Mouse (Mus musculus): ENCODE measurements around the gene Lum. TPM values are rescaled to one million over a fixed set of nuclear protein-coding genes. Genes with fewer than 3 reads are reported as not detected.

Lum gene
- polyA plus RNA-seq, 1 experiment = not detected

- no peak overlapping the region for H3K4me3 ChIP-seq (ENCODE audit: insufficient read depth, low read depth, low read length)
- H3K27ac ChIP-seq (ENCODE audit: insufficient read depth, low read depth, low read length) = no peak overlapping the region
- 48% methylated on average over 5 of the region's 5 CpGs for WGBS
- TF ChIP-seq POLR2A (IDR thresholded peaks at IDR 0.05; ENCODE audit: insufficient read depth, low read depth, low read length) = no peak
- no peak for TF ChIP-seq CTCF (IDR thresholded peaks at IDR 0.05; ENCODE audit: insufficient read depth, low read depth, low read length)
- no peaks in the 10 kb centered on the region for H3K4me1 ChIP-seq (ENCODE audit: control insufficient read depth, insufficient read depth, low read length)
Observed at GRCm38 (mm10) chr10:97587159-97587558, 22.2 kb downstream of the Lum start.

GRCm38 (mm10) chr10:97589574-97589973 is 24.6 kb downstream of the Lum start:
- WGBS = 79% methylated on average over 6 of the region's 6 CpGs
- H3K4me1 ChIP-seq (ENCODE audit: control insufficient read depth, insufficient read depth, low read length) = no peaks in the 10 kb centered on the region
- H3K27ac ChIP-seq (ENCODE audit: insufficient read depth, low read depth, low read length) = no peak overlapping the region
- no peak for TF ChIP-seq CTCF (IDR thresholded peaks at IDR 0.05; ENCODE audit: insufficient read depth, low read depth, low read length)
- TF ChIP-seq POLR2A (IDR thresholded peaks at IDR 0.05; ENCODE audit: insufficient read depth, low read depth, low read length) = no peak
- no peak overlapping the region for H3K4me3 ChIP-seq (ENCODE audit: insufficient read depth, low read depth, low read length)

- no peak overlapping the region for H3K27ac ChIP-seq (ENCODE audit: insufficient read depth, low read depth, low read length)
- no peaks in the 10 kb centered on the region for H3K4me1 ChIP-seq (ENCODE audit: control insufficient read depth, insufficient read depth, low read length)
- WGBS = 66% methylated on average over 3 of the region's 3 CpGs
- no peak overlapping the region for H3K4me3 ChIP-seq (ENCODE audit: insufficient read depth, low read depth, low read length)
- TF ChIP-seq POLR2A (IDR thresholded peaks at IDR 0.05; ENCODE audit: insufficient read depth, low read depth, low read length) (no peak), CTCF (IDR thresholded peaks at IDR 0.05; ENCODE audit: insufficient read depth, low read depth, low read length) (no peak)
Observed at GRCm38 (mm10) chr10:97591036-97591435, 26.1 kb downstream of the Lum start.

- no peaks in the 10 kb centered on the region for H3K4me1 ChIP-seq (ENCODE audit: control insufficient read depth, insufficient read depth, low read length)
- 86% methylated on average over 3 of the region's 3 CpGs for WGBS
Observed at GRCm38 (mm10) chr10:97591685-97592084, 26.8 kb downstream of the Lum start.

GRCm38 (mm10) chr10:97595680-97596079 is 30.8 kb downstream of the Lum start:
- 83% methylated on average over 1 of the region's 1 CpGs for WGBS
- H3K4me1 ChIP-seq (ENCODE audit: control insufficient read depth, insufficient read depth, low read length) = no peaks in the 10 kb centered on the region
- no peak for TF ChIP-seq POLR2A (IDR thresholded peaks at IDR 0.05; ENCODE audit: insufficient read depth, low read depth, low read length)
- TF ChIP-seq CTCF (IDR thresholded peaks at IDR 0.05; ENCODE audit: insufficient read depth, low read depth, low read length) = no peak
- H3K4me3 ChIP-seq (ENCODE audit: insufficient read depth, low read depth, low read length) = no peak overlapping the region
- no peak overlapping the region for H3K27ac ChIP-seq (ENCODE audit: insufficient read depth, low read depth, low read length)

More at GRCm38 (mm10) chr10:97591685-97592084, 26.8 kb downstream of the Lum start:
- Histone ChIP-seq H3K4me3 (ENCODE audit: insufficient read depth, low read depth, low read length) (no peak overlapping the region), H3K27ac (ENCODE audit: insufficient read depth, low read depth, low read length) (no peak overlapping the region)
- no peak for TF ChIP-seq CTCF (IDR thresholded peaks at IDR 0.05; ENCODE audit: insufficient read depth, low read depth, low read length)
- no peak for TF ChIP-seq POLR2A (IDR thresholded peaks at IDR 0.05; ENCODE audit: insufficient read depth, low read depth, low read length)

- WGBS = 88% methylated on average over 4 of the region's 4 CpGs
- Histone ChIP-seq H3K4me1 (ENCODE audit: control insufficient read depth, insufficient read depth, low read length) (no peaks in the 10 kb centered on the region), H3K27ac (ENCODE audit: insufficient read depth, low read depth, low read length) (no peak overlapping the region), H3K4me3 (ENCODE audit: insufficient read depth, low read depth, low read length) (no peak overlapping the region)
- TF ChIP-seq POLR2A (IDR thresholded peaks at IDR 0.05; ENCODE audit: insufficient read depth, low read depth, low read length) (no peak), CTCF (IDR thresholded peaks at IDR 0.05; ENCODE audit: insufficient read depth, low read depth, low read length) (no peak)
Observed at GRCm38 (mm10) chr10:97601744-97602143, 36.8 kb downstream of the Lum start.

GRCm38 (mm10) chr10:97603256-97603655 is 38.3 kb downstream of the Lum start:
- TF ChIP-seq POLR2A (IDR thresholded peaks at IDR 0.05; ENCODE audit: insufficient read depth, low read depth, low read length) (no peak), CTCF (IDR thresholded peaks at IDR 0.05; ENCODE audit: insufficient read depth, low read depth, low read length) (no peak)
- Histone ChIP-seq H3K27ac (ENCODE audit: insufficient read depth, low read depth, low read length) (no peak overlapping the region), H3K4me3 (ENCODE audit: insufficient read depth, low read depth, low read length) (no peak overlapping the region), H3K4me1 (ENCODE audit: control insufficient read depth, insufficient read depth, low read length) (no peaks in the 10 kb centered on the region)

- no peaks in the 10 kb centered on the region for H3K4me1 ChIP-seq (ENCODE audit: control insufficient read depth, insufficient read depth, low read length)
- no peak within 1 kb of the TSS for H3K27ac ChIP-seq (ENCODE audit: insufficient read depth, low read depth, low read length)
- 83% methylated on average over 2 of the region's 2 CpGs for WGBS
- no peak for TF ChIP-seq POLR2A (IDR thresholded peaks at IDR 0.05; ENCODE audit: insufficient read depth, low read depth, low read length)
- no peak for TF ChIP-seq CTCF (IDR thresholded peaks at IDR 0.05; ENCODE audit: insufficient read depth, low read depth, low read length)
- H3K4me3 ChIP-seq (ENCODE audit: insufficient read depth, low read depth, low read length) = no peak within 1 kb of the TSS
Observed at GRCm38 (mm10) chr10:97606579-97606978, 41.7 kb downstream of the Lum start, which contains the start of gene Kera. Gene Kera, plus strand, starts transcription at chr10:97606879.

Other genes with a start within 250 kb of the Lum start
- gene Dcn, start 85.5 kb upstream of the Lum start, polyA plus RNA-seq (2012; ENCODE audit: insufficient read depth, insufficient read length, low replicate concordance, missing spikeins) = not detected in 2 replicates
- gene Kera, start 41.8 kb downstream of the Lum start, polyA plus RNA-seq (2012; ENCODE audit: insufficient read depth, insufficient read length, low replicate concordance, missing spikeins) = not detected in 2 replicates
- gene Epyc, start 78.9 kb downstream of the Lum start, polyA plus RNA-seq (2012; ENCODE audit: insufficient read depth, insufficient read length, low replicate concordance, missing spikeins) = not detected in 2 replicates
- gene Ccer1, start 127.9 kb downstream of the Lum start, polyA plus RNA-seq (2012; ENCODE audit: insufficient read depth, insufficient read length, low replicate concordance, missing spikeins) = not detected in 2 replicates
- not detected in 2 replicates for gene C030005K15Rik, start 161.6 kb downstream of the Lum start, polyA plus RNA-seq (2012; ENCODE audit: insufficient read depth, insufficient read length, low replicate concordance, missing spikeins)

Measured in olfactory bulb, adult 2 months (tissue).